Mouse (Mus musculus) CH12.LX (cell line): ENCODE measurements at regions not wholly inside any gene's neighbourhood (a gene's known extent, or its start where the extent isn't known, plus 50 kb on each side); places are given as distances from the start of the nearest gene placed in this dataset.

Source experiments
- DNase-seq: peaks from one replicate; pipeline ENCODE4 v3.0.0-alpha.2; 2013; ENCODE audit errors: extremely low read depth
- H3K27ac ChIP-seq: 2 replicates; pipeline ENCODE4 v1.5.1; 2012; ENCODE audit warnings: low read depth, mild to moderate bottlenecking, control low read depth, moderate library complexity; ENCODE audit not compliant: insufficient read depth
- H3K27me3 ChIP-seq: replicated peaks from 2 replicates; pipeline ENCODE3; 2012; ENCODE audit warnings: inconsistent platforms
- H3K36me3 ChIP-seq, 2 experiments: replicated peaks in 1 of 2; 2 replicates each; pipeline versions ENCODE3 to v1.6.1; 2012; ENCODE audit warnings: inconsistent platforms in 1 of 2, low read length in 1 of 2, mild to moderate bottlenecking in 1 of 2, mixed read lengths in 1 of 2, moderate library complexity in 1 of 2; ENCODE audit not compliant: control insufficient read depth in 1 of 2, insufficient read depth in 1 of 2
- H3K4me1 ChIP-seq, 2 experiments: 2 replicates each; pipeline ENCODE4 v1.6.1; 2012; ENCODE audit warnings: inconsistent platforms in 1 of 2, moderate library complexity in 1 of 2; ENCODE audit not compliant: insufficient read depth in 2 of 2, control insufficient read depth in 1 of 2
- H3K4me2 ChIP-seq: 2 replicates; pipeline ENCODE4 v1.6.1; 2012; ENCODE audit warnings: low read depth, mild to moderate bottlenecking, control low read depth; ENCODE audit not compliant: poor library complexity, insufficient read depth, severe bottlenecking
- H3K4me3 ChIP-seq, 3 experiments: fragments of 150-350 bp in 1 of 3; sonication (generic) in 1 of 3; replicated peaks in 1 of 3; 2 replicates each; pipeline versions ENCODE3 to v1.5.1; 2011 to 2012; ENCODE audit warnings: low read depth in 2 of 3, low read length in 2 of 3, mild to moderate bottlenecking in 2 of 3, moderate library complexity in 2 of 3, control low read depth in 1 of 3, improper control_type of control experiment in 1 of 3, inconsistent platforms in 1 of 3, mixed read lengths in 1 of 3; ENCODE audit not compliant: poor library complexity in 1 of 3
- H3K79me2 ChIP-seq: replicated peaks from 2 replicates; pipeline ENCODE4 v1.6.1; 2012; ENCODE audit warnings: mild to moderate bottlenecking, moderate library complexity; ENCODE audit not compliant: control insufficient read depth, poor library complexity, insufficient read depth, severe bottlenecking; ENCODE audit errors: extremely low read depth
- H3K9ac ChIP-seq: 2 replicates; pipeline ENCODE4 v1.6.1; 2012; ENCODE audit warnings: low read depth, mild to moderate bottlenecking, control low read depth, moderate library complexity; ENCODE audit not compliant: insufficient read depth
- H3K9me3 ChIP-seq: replicated peaks from 2 replicates; pipeline ENCODE3; 2012; ENCODE audit warnings: low read length, inconsistent platforms, mixed read lengths
- CHD2 ChIP-seq: IDR thresholded peaks from 2 replicates; pipeline ENCODE4 v1.6.1; 2011; ENCODE audit warnings: low read length, improper control_type of control experiment
- CTCF ChIP-seq, 2 experiments: IDR thresholded peaks in 1 of 2; conservative IDR thresholded peaks in 1 of 2; 2 replicates each; pipeline ENCODE4 v1.5.1; 2011 to 2012; ENCODE audit warnings: low read depth in 2 of 2, low read length in 2 of 2, improper control_type of control experiment in 1 of 2, inconsistent platforms in 1 of 2, mild to moderate bottlenecking in 1 of 2, moderate library complexity in 1 of 2
- E2F4 ChIP-seq: IDR thresholded peaks from 2 replicates; pipeline ENCODE4 v1.6.1; 2011; ENCODE audit warnings: low read depth, low read length, improper control_type of control experiment; ENCODE audit not compliant: insufficient replicate concordance
- ELF1 ChIP-seq: IDR thresholded peaks from 2 replicates; pipeline ENCODE4 v1.6.1; 2014; ENCODE audit warnings: low read depth, mild to moderate bottlenecking, inconsistent platforms, low read length, improper control_type of control experiment
- IRF4 ChIP-seq: IDR thresholded peaks from 2 replicates; pipeline ENCODE4 v1.6.1; 2014; ENCODE audit warnings: low read depth, mild to moderate bottlenecking, inconsistent platforms, low read length, improper control_type of control experiment
- MAFK ChIP-seq: IDR thresholded peaks from 2 replicates; pipeline ENCODE4 v1.6.1; 2011; ENCODE audit warnings: low read length, improper control_type of control experiment; ENCODE audit not compliant: insufficient replicate concordance
- MAX ChIP-seq: IDR thresholded peaks from 2 replicates; pipeline ENCODE4 v1.6.1; 2011; ENCODE audit warnings: low read length, improper control_type of control experiment
- MAZ ChIP-seq: IDR thresholded peaks from 2 replicates; pipeline ENCODE4 v1.6.1; 2012; ENCODE audit warnings: low read depth, mild to moderate bottlenecking, inconsistent platforms, low read length, improper control_type of control experiment, moderate library complexity
- MXI1 ChIP-seq: IDR thresholded peaks from 2 replicates; pipeline ENCODE4 v1.6.1; 2011; ENCODE audit warnings: mild to moderate bottlenecking, low read depth, low read length, improper control_type of control experiment
- MYC ChIP-seq: IDR thresholded peaks from 2 replicates; pipeline ENCODE4 v1.6.1; 2011; ENCODE audit warnings: low read depth, mild to moderate bottlenecking, improper control_type of control experiment, low read length
- NELFE ChIP-seq: IDR thresholded peaks from 2 replicates; pipeline ENCODE4 v1.6.1; 2011; ENCODE audit warnings: low read depth, low read length, improper control_type of control experiment
- NRF1 ChIP-seq: IDR thresholded peaks from 2 replicates; pipeline ENCODE4 v1.6.1; 2014; ENCODE audit warnings: low read depth, mild to moderate bottlenecking, inconsistent platforms, low read length, improper control_type of control experiment, moderate library complexity
- PAX5 ChIP-seq: IDR thresholded peaks from 2 replicates; pipeline ENCODE4 v1.6.1; 2012; ENCODE audit warnings: low read length, inconsistent platforms, mixed read lengths
- POLR2AphosphoS2 ChIP-seq: IDR thresholded peaks from 2 replicates; pipeline ENCODE4 v1.6.1; 2011; ENCODE audit warnings: low read depth, low read length, improper control_type of control experiment
- RCOR1 ChIP-seq: conservative IDR thresholded peaks from 2 replicates; pipeline ENCODE4 v1.6.1; 2012; ENCODE audit warnings: low read depth, mild to moderate bottlenecking, inconsistent platforms, low read length, improper control_type of control experiment
- USF1 ChIP-seq: IDR thresholded peaks from 2 replicates; pipeline ENCODE4 v1.6.1; 2014; ENCODE audit warnings: low read depth, mild to moderate bottlenecking, inconsistent platforms, low read length, improper control_type of control experiment
- ZKSCAN1 ChIP-seq: IDR thresholded peaks from 2 replicates; pipeline ENCODE4 v1.6.1; 2012; ENCODE audit warnings: low read depth, inconsistent platforms, low read length, improper control_type of control experiment, borderline replicate concordance
- ZNF384 ChIP-seq: IDR thresholded peaks from 2 replicates; pipeline ENCODE4 v1.6.1; 2012; ENCODE audit warnings: low read depth, low read length, improper control_type of control experiment, inconsistent platforms
- dilution Hi-C: fragments of 300-500 bp; cut with MboI; formaldehyde crosslinking; loops from 2 replicates; pipeline ENCODE4 v1.14.3; 2020; ENCODE audit warnings: low sequenced_read_pairs; ENCODE audit not compliant: extremely low pct_unique_long_range_greater_than_20kb, extremely low pct_ligation_motif_present
- in situ Hi-C: fragments of 300-500 bp; cut with MboI; formaldehyde crosslinking; loops from 3 replicates; pipeline ENCODE4 v1.14.3; 2019; ENCODE audit warnings: low sequenced_read_pairs, low pct_ligation_motif_present, low pct_unique_long_range_greater_than_20kb, mixed read lengths

DNA sequence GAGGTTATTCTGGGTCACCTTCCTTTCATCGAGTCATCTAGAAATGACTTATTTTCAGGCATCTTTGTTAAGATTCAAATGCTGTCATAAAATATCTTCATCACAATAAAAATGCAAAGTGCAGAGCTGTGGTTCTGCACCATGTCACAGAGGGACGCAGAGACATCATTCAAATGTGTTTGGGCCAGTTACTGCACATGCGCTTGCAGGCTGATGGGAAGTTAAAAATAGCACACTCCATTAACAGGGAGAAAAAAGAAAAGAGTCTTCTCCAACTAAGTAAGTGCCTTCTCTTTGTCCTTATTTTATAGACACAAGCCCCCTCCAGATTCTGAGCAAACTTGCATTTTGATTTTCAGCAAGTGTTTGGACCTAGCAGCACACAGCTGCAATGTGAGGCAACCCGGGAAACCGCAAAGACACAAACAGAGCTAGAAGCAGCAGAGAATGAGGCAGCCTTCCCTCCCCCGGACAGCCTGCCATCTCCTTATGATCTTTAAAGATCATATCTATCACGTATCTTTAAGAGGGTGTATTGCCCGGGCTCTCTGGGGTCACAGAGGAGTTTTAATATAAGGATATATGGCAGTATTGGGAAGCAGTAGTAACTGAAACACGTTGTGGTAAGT is 510.0 kb downstream of the Adam3 start:
- H3K9ac ChIP-seq, result no peak overlapping the region
- no peak overlapping the region for H3K4me2 ChIP-seq
- H3K4me3 ChIP-seq, result no peak overlapping the region
- H3K36me3 ChIP-seq, result no peaks in the 10 kb centered on the region
- in situ Hi-C loops (no loop called here), dilution Hi-C loops (no loop called here)
- H3K27ac ChIP-seq, result no peak overlapping the region
- no peaks in the 10 kb centered on the region for H3K4me1 ChIP-seq
- H3K9me3 ChIP-seq, result peaks cover 76% of the 10 kb centered on the region
- DNase-seq, result no peak
- H3K27me3 ChIP-seq, result no peaks in the 10 kb centered on the region
- TF ChIP-seq RCOR1 (no peak), PAX5 (no peak), USF1 (no peak), CHD2 (no peak), CTCF (conservative IDR thresholded peaks at IDR 0.05 in 1 of 2, IDR thresholded peaks at IDR 0.05 in 1 of 2; ENCODE audit: low read depth in 2 of 2, low read length in 2 of 2) (no peak), MAX (no peak), NRF1 (no peak), ZKSCAN1 (no peak), MAFK (no peak), NELFE (no peak)
- H3K79me2 ChIP-seq, result no peaks in the 10 kb centered on the region

- H3K9me3 ChIP-seq, result peaks cover 73% of the 10 kb centered on the region
- DNase-seq, result no peak
- H3K4me2 ChIP-seq, result no peak overlapping the region
- no peaks in the 10 kb centered on the region for H3K36me3 ChIP-seq
- TF ChIP-seq MAZ (no peak), E2F4 (no peak), ZNF384 (no peak), POLR2AphosphoS2 (no peak), MYC (no peak), ELF1 (no peak), IRF4 (no peak), MXI1 (no peak)
- H3K27me3 ChIP-seq, result no peaks in the 10 kb centered on the region
- no peaks in the 10 kb centered on the region for H3K79me2 ChIP-seq
- H3K4me1 ChIP-seq, result no peaks in the 10 kb centered on the region
- dilution Hi-C loops (no loop called here), in situ Hi-C loops (no loop called here)
- no peak overlapping the region for H3K9ac ChIP-seq
- H3K27ac ChIP-seq, result no peak overlapping the region
- H3K4me3 ChIP-seq, result no peak overlapping the region
Observed at GRCm38 (mm10) chr8:24214315-24214714, 511.3 kb downstream of the Adam3 start.
